Mouse (Mus musculus): ENCODE measurements around the gene 4930438A08Rik. TPM values are rescaled to one million over a fixed set of nuclear protein-coding genes. Genes with fewer than 3 reads are reported as not detected.

4930438A08Rik gene
- polyA plus RNA-seq, 1 experiment from 2014 or later: not detected

- ATAC-seq (ENCODE audit: low FRiP score, low TSS enrichment): peak; percentile 95
- Histone ChIP-seq H3K4me2 (replicated peaks; ENCODE audit: low read depth, low read length) (peak overlapping the region; percentile 76), H3K4me1 (ENCODE audit: control insufficient read depth, insufficient read depth, low read length) (no peaks in the 10 kb centered on the region), H3K27ac (ENCODE audit: low read depth, low read length) (no peak overlapping the region), H3K4me3 (ENCODE audit: low read length) (peak overlapping the region; percentile 44), H3K9me3 (ENCODE audit: control insufficient read depth, low read length) (no peaks in the 10 kb centered on the region), H3K36me3 (ENCODE audit: control insufficient read depth, insufficient read depth, low read length) (no peaks in the 10 kb centered on the region), H3K27me3 (ENCODE audit: control insufficient read depth, insufficient read depth, low read length) (no peaks in the 10 kb centered on the region), H3K9ac (ENCODE audit: low read depth, low read length) (peak overlapping the region; percentile 23; the same call in 1 of the 2 replicates)
- WGBS: 2% methylated on average over 37 of the region's 37 CpGs
Measured at GRCm38 (mm10) chr11:58238840-58239791, 35.5 kb upstream of the 4930438A08Rik start.

DNA sequence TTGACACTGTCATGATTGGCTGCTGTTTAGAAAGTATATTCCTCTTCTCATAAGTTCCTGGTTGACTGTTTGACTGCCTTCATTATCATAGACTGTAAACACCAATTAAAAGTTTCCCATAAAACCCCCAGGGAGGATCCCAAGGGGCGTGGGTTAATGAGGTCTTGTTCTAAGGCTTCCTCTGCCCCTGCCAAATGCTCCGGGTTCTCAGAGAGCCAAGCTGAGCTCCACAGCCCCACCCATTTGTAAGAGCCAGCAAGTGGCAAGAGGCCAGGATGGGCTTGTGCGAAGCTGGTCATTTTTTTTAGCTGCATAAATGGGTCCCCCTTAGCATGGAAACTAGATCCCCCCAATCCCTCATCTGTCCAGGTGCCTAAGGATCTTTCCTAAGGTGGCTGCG, 27.3 kb upstream of the 4930438A08Rik start:
- no peaks in the 10 kb centered on the region for H3K36me3 ChIP-seq (ENCODE audit: control insufficient read depth, insufficient read depth, low read length)
- no peaks in the 10 kb centered on the region for H3K9me3 ChIP-seq (ENCODE audit: control insufficient read depth, low read length)
- H3K4me1 ChIP-seq (ENCODE audit: control insufficient read depth, insufficient read depth, low read length): no peaks in the 10 kb centered on the region
- no peak overlapping the region for H3K9ac ChIP-seq (ENCODE audit: low read depth, low read length)
- H3K4me2 ChIP-seq (replicated peaks; ENCODE audit: low read depth, low read length): no peak overlapping the region
- ATAC-seq (ENCODE audit: low FRiP score, low TSS enrichment): no peak
- H3K27me3 ChIP-seq (ENCODE audit: control insufficient read depth, insufficient read depth, low read length): no peaks in the 10 kb centered on the region
- H3K4me3 ChIP-seq (ENCODE audit: low read length): no peak overlapping the region
- H3K27ac ChIP-seq (ENCODE audit: low read depth, low read length): no peak overlapping the region
- 36% methylated on average over 4 of the region's 4 CpGs for WGBS

GRCm38 (mm10) chr11:58249203-58249981, 25.2 kb upstream of the 4930438A08Rik start:
- Histone ChIP-seq H3K4me3 (ENCODE audit: low read length) (no peak overlapping the region), H3K4me1 (ENCODE audit: control insufficient read depth, insufficient read depth, low read length) (no peaks in the 10 kb centered on the region), H3K9ac (ENCODE audit: low read depth, low read length) (no peak overlapping the region), H3K36me3 (ENCODE audit: control insufficient read depth, insufficient read depth, low read length) (no peaks in the 10 kb centered on the region), H3K27me3 (ENCODE audit: control insufficient read depth, insufficient read depth, low read length) (no peaks in the 10 kb centered on the region), H3K4me2 (replicated peaks; ENCODE audit: low read depth, low read length) (no peak overlapping the region), H3K9me3 (ENCODE audit: control insufficient read depth, low read length) (no peaks in the 10 kb centered on the region), H3K27ac (ENCODE audit: low read depth, low read length) (no peak overlapping the region)
- WGBS: 62% methylated on average over 7 of the region's 7 CpGs
- ATAC-seq (ENCODE audit: low FRiP score, low TSS enrichment): no peak

- no peak overlapping the region for H3K4me3 ChIP-seq (ENCODE audit: low read length)
- H3K27me3 ChIP-seq (ENCODE audit: control insufficient read depth, insufficient read depth, low read length): no peaks in the 10 kb centered on the region
- no peaks in the 10 kb centered on the region for H3K9me3 ChIP-seq (ENCODE audit: control insufficient read depth, low read length)
- no peak overlapping the region for H3K9ac ChIP-seq (ENCODE audit: low read depth, low read length)
- no peaks in the 10 kb centered on the region for H3K4me1 ChIP-seq (ENCODE audit: control insufficient read depth, insufficient read depth, low read length)
- WGBS: 88% methylated on average over 5 of the region's 5 CpGs
- H3K4me2 ChIP-seq (replicated peaks; ENCODE audit: low read depth, low read length): no peak overlapping the region
- H3K27ac ChIP-seq (ENCODE audit: low read depth, low read length): no peak overlapping the region
- no peaks in the 10 kb centered on the region for H3K36me3 ChIP-seq (ENCODE audit: control insufficient read depth, insufficient read depth, low read length)
- ATAC-seq (ENCODE audit: low FRiP score, low TSS enrichment): no peak
Measured at GRCm38 (mm10) chr11:58250550-58250949, 24.0 kb upstream of the 4930438A08Rik start.

- Histone ChIP-seq H3K4me3 (ENCODE audit: low read length) (no peak overlapping the region), H3K4me2 (replicated peaks; ENCODE audit: low read depth, low read length) (no peak overlapping the region), H3K27ac (ENCODE audit: low read depth, low read length) (no peak overlapping the region), H3K36me3 (ENCODE audit: control insufficient read depth, insufficient read depth, low read length) (no peaks in the 10 kb centered on the region), H3K4me1 (ENCODE audit: control insufficient read depth, insufficient read depth, low read length) (no peaks in the 10 kb centered on the region), H3K9ac (ENCODE audit: low read depth, low read length) (no peak overlapping the region), H3K9me3 (ENCODE audit: control insufficient read depth, low read length) (no peaks in the 10 kb centered on the region), H3K27me3 (ENCODE audit: control insufficient read depth, insufficient read depth, low read length) (no peaks in the 10 kb centered on the region)
- ATAC-seq (ENCODE audit: low FRiP score, low TSS enrichment): no peak
- whole genome bisulfite sequencing: 89% methylated on average over 3 of the region's 3 CpGs
Measured at GRCm38 (mm10) chr11:58254411-58254810, 20.2 kb upstream of the 4930438A08Rik start.

GRCm38 (mm10) chr11:58257816-58258215, 16.8 kb upstream of the 4930438A08Rik start:
- Histone ChIP-seq H3K36me3 (ENCODE audit: control insufficient read depth, insufficient read depth, low read length) (no peaks in the 10 kb centered on the region), H3K4me1 (ENCODE audit: control insufficient read depth, insufficient read depth, low read length) (no peaks in the 10 kb centered on the region), H3K27ac (ENCODE audit: low read depth, low read length) (no peak overlapping the region), H3K9ac (ENCODE audit: low read depth, low read length) (no peak overlapping the region), H3K4me3 (ENCODE audit: low read length) (no peak overlapping the region), H3K9me3 (ENCODE audit: control insufficient read depth, low read length) (no peaks in the 10 kb centered on the region), H3K27me3 (ENCODE audit: control insufficient read depth, insufficient read depth, low read length) (no peaks in the 10 kb centered on the region), H3K4me2 (replicated peaks; ENCODE audit: low read depth, low read length) (no peak overlapping the region)
- 86% methylated on average over 5 of the region's 5 CpGs for WGBS
- no peak for ATAC-seq (ENCODE audit: low FRiP score, low TSS enrichment)

DNA sequence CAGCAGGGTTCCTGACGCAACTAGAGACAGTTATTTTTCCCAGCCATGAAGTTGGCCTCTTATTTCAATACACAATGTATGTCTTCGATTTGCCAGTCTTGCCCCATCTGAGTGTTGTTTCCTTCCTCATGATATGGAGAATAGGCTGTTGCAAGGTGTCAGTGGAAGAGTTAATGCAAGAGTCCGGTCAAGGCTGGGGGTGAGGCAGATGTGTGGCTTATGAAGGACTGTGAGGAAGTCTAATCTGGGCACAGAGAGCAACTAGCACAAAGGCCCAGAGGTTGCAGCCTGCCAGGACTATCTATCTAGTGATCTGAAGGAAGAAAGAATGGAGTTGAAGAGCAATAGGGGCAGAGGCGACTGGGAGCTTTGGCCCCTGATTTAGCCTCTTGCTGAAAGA, 14.4 kb upstream of the 4930438A08Rik start:
- Histone ChIP-seq H3K4me1 (ENCODE audit: control insufficient read depth, insufficient read depth, low read length) (no peaks in the 10 kb centered on the region), H3K9ac (ENCODE audit: low read depth, low read length) (no peak overlapping the region), H3K36me3 (ENCODE audit: control insufficient read depth, insufficient read depth, low read length) (no peaks in the 10 kb centered on the region), H3K4me3 (ENCODE audit: low read length) (no peak overlapping the region), H3K27ac (ENCODE audit: low read depth, low read length) (no peak overlapping the region), H3K4me2 (replicated peaks; ENCODE audit: low read depth, low read length) (no peak overlapping the region), H3K27me3 (ENCODE audit: control insufficient read depth, insufficient read depth, low read length) (no peaks in the 10 kb centered on the region), H3K9me3 (ENCODE audit: control insufficient read depth, low read length) (no peaks in the 10 kb centered on the region)
- ATAC-seq (ENCODE audit: low FRiP score, low TSS enrichment): no peak
- WGBS: 93% methylated on average over 4 of the region's 4 CpGs

DNA sequence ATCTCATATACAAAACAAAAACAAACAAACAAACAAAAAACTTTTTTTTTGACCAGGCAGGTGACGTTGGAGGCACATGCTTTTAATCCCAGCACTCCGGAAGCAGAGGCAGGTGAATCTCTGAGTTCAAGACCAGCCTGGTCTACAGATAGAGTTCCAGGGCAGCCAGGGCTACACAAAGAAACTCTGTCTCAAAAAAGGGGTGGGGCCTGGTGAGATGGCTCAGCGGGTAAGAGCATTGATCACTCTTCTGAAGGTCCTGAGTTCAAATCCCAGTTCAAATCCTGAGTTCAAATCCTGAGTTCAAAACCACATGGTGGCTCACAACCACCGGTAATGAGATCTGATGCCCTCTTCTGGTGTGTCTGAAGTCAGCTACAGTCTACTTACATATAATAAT, 12.8 kb upstream of the 4930438A08Rik start:
- Histone ChIP-seq H3K9ac (ENCODE audit: low read depth, low read length) (no peak overlapping the region), H3K4me3 (ENCODE audit: low read length) (no peak overlapping the region), H3K27me3 (ENCODE audit: control insufficient read depth, insufficient read depth, low read length) (no peaks in the 10 kb centered on the region), H3K4me2 (replicated peaks; ENCODE audit: low read depth, low read length) (no peak overlapping the region), H3K4me1 (ENCODE audit: control insufficient read depth, insufficient read depth, low read length) (no peaks in the 10 kb centered on the region), H3K27ac (ENCODE audit: low read depth, low read length) (no peak overlapping the region), H3K9me3 (ENCODE audit: control insufficient read depth, low read length) (no peaks in the 10 kb centered on the region), H3K36me3 (ENCODE audit: control insufficient read depth, insufficient read depth, low read length) (no peaks in the 10 kb centered on the region)
- ATAC-seq (ENCODE audit: low FRiP score, low TSS enrichment): no peak
- 84% methylated on average over 4 of the region's 4 CpGs for WGBS

DNA sequence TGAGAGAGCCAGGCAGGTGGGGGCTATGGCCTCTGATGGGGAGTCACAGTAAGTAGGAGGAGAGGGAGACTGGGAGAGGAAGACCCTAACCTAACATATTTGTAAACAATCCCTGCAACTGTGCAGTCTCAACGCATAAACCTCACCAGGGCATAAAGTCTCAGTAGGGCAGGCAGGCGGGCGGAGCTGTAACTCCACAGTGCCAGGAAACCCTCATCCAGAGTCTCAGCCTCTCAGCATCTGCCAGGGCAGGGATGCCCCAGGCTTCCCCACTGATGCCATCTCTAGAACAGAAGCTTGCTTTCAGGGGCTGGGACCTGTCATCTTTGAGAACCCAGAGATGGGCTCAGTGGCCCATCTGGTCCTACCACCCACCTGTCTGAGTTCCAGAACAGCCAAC, 12.3 kb upstream of the 4930438A08Rik start:
- no peak overlapping the region for H3K4me3 ChIP-seq (ENCODE audit: low read length)
- H3K9me3 ChIP-seq (ENCODE audit: control insufficient read depth, low read length): no peaks in the 10 kb centered on the region
- ATAC-seq (ENCODE audit: low FRiP score, low TSS enrichment): no peak
- H3K4me2 ChIP-seq (replicated peaks; ENCODE audit: low read depth, low read length): no peak overlapping the region
- H3K27me3 ChIP-seq (ENCODE audit: control insufficient read depth, insufficient read depth, low read length): no peaks in the 10 kb centered on the region
- no peak overlapping the region for H3K9ac ChIP-seq (ENCODE audit: low read depth, low read length)
- H3K4me1 ChIP-seq (ENCODE audit: control insufficient read depth, insufficient read depth, low read length): no peaks in the 10 kb centered on the region
- H3K27ac ChIP-seq (ENCODE audit: low read depth, low read length): no peak overlapping the region
- WGBS: 92% methylated on average over 3 of the region's 3 CpGs
- no peaks in the 10 kb centered on the region for H3K36me3 ChIP-seq (ENCODE audit: control insufficient read depth, insufficient read depth, low read length)
